Mouse (Mus musculus) kidney, postnatal 0 days (tissue): Measurements from ENCODE around the gene Dct. TPM values are rescaled to one million over a fixed set of nuclear protein-coding genes. Genes with fewer than 3 reads are reported as not detected.
A peak's percentile ranks its signal among the peaks of the same experiment; 100 is the strongest.

ENCODE experiments used
- ATAC-seq: fragments of 200-750 bp; cut with Nextera tagmentation; replicated peaks from 2 replicates; pipeline ENCODE4 v1.8.0; 2017; ENCODE audit warnings: low read depth, moderate number of reproducible peaks, moderate TSS enrichment, moderate library complexity; ENCODE audit not compliant: low FRiP score
- DNase-seq: peaks from one replicate; pipeline ENCODE4 v3.0.0-alpha.2; 2016; ENCODE audit warnings: low spot score
- H3K27ac ChIP-seq: fragments of 300-500 bp; sonication (generic); 2 replicates; pipeline ENCODE4 v1.5.1; 2014; ENCODE audit warnings: mild to moderate bottlenecking
- H3K27me3 ChIP-seq: fragments of 300-500 bp; sonication (generic); 2 replicates; pipeline ENCODE4 v1.6.1; 2014; ENCODE audit warnings: low read length, mixed read lengths; ENCODE audit not compliant: insufficient read depth
- H3K36me3 ChIP-seq: fragments of 300-500 bp; sonication (generic); 2 replicates; pipeline ENCODE4 v1.6.1; 2014; ENCODE audit warnings: low read length, mixed read lengths; ENCODE audit not compliant: insufficient read depth
- H3K4me1 ChIP-seq: fragments of 300-500 bp; sonication (generic); replicated peaks from 2 replicates; pipeline ENCODE4 v1.6.1; 2014; ENCODE audit warnings: antibody characterized with exemption, low read length, mixed read lengths; ENCODE audit not compliant: insufficient read depth
- H3K4me2 ChIP-seq: fragments of 300-500 bp; sonication (generic); 2 replicates; pipeline ENCODE4 v1.6.1; 2014; ENCODE audit warnings: mild to moderate bottlenecking, low read length, moderate library complexity, mixed read lengths
- H3K4me3 ChIP-seq: fragments of 300-500 bp; sonication (generic); replicated peaks from 2 replicates; pipeline ENCODE4 v1.5.1; 2014; ENCODE audit warnings: low read depth, low read length
- H3K9ac ChIP-seq: fragments of 300-500 bp; sonication (generic); 2 replicates; pipeline ENCODE4 v1.6.1; 2014; ENCODE audit warnings: low read depth, low read length
- H3K9me3 ChIP-seq: fragments of 300-500 bp; sonication (generic); replicated peaks from 2 replicates; pipeline ENCODE4 v1.6.1; 2016; ENCODE audit warnings: low read length, inconsistent platforms, mixed read lengths
- CTCF ChIP-seq: IDR thresholded peaks from 2 replicates; pipeline ENCODE4 v1.5.1; 2016; ENCODE audit warnings: antibody characterized with exemption, low read depth, mild to moderate bottlenecking, moderate library complexity
- whole genome bisulfite sequencing: fragments of 180-500 bp; shearing (Covaris S2); extraction: QIAGEN DNeasy Blood & Tissue Kit; methylation state at CpG from one replicate; pipeline ENCODE4 v1.1.7; 2014; 5-methylcytosine and 5-hydroxymethylcytosine counted together
- polyA plus RNA-seq: library from polyadenylated mRNA; unstranded; fragments of >200 nt; fragmentation: Nextera tagmentation; extraction: Ambion mirVana; gene quantifications from 2 replicates; pipeline ENCODE4 v1.2.1, GENCODE M21; 2015

The Dct gene
- polyA plus RNA-seq = 0.37 and 0.45 TPM in 2 replicates

GRCm38 (mm10) chr14:118051975-118052630 is at the start of gene Dct:
Dct (minus strand) TSS chr14:118052244.
- Histone ChIP-seq H3K9ac (no peak within 1 kb of the TSS), H3K27me3 (no peaks in the 10 kb centered on the region), H3K27ac (no peak within 1 kb of the TSS), H3K36me3 (no peaks in the 10 kb centered on the region), H3K9me3 (no peaks in the 10 kb centered on the region), H3K4me2 (no peak within 1 kb of the TSS), H3K4me3 (no peak within 1 kb of the TSS), H3K4me1 (no peaks in the 10 kb centered on the region)
- no peak for DNase-seq
- no peak for ATAC-seq
- WGBS = 49% methylated on average over 13 of the region's 13 CpGs
- TF ChIP-seq CTCF = no peak

- Histone ChIP-seq H3K9ac (no peak overlapping the region), H3K4me2 (no peak overlapping the region), H3K27ac (no peak overlapping the region), H3K9me3 (no peaks in the 10 kb centered on the region), H3K4me3 (no peak overlapping the region), H3K36me3 (no peaks in the 10 kb centered on the region), H3K27me3 (no peaks in the 10 kb centered on the region), H3K4me1 (no peaks in the 10 kb centered on the region)
- DNase-seq (no peak), ATAC-seq (no peak)
- WGBS = 77% methylated on average over 14 of the region's 14 CpGs
- no peak for TF ChIP-seq CTCF
Measured at GRCm38 (mm10) chr14:118101227-118101990, 49.4 kb upstream of the Dct start.

- 55% methylated on average over 2 of the region's 2 CpGs for WGBS
- Histone ChIP-seq H3K4me1 (no peaks in the 10 kb centered on the region), H3K36me3 (no peaks in the 10 kb centered on the region), H3K9me3 (no peaks in the 10 kb centered on the region), H3K27me3 (no peaks in the 10 kb centered on the region), H3K9ac (no peak overlapping the region), H3K4me2 (no peak overlapping the region), H3K27ac (no peak overlapping the region), H3K4me3 (no peak overlapping the region)
- ATAC-seq (no peak), DNase-seq (no peak)
- TF ChIP-seq CTCF = no peak
Measured at GRCm38 (mm10) chr14:118098265-118098664, 46.2 kb upstream of the Dct start.

GRCm38 (mm10) chr14:118089806-118090392 is 37.9 kb upstream of the Dct start:
- Histone ChIP-seq H3K9ac (peak overlapping the region; percentile 58), H3K36me3 (no peaks in the 10 kb centered on the region), H3K27ac (no peak overlapping the region), H3K4me2 (peak overlapping the region; percentile 68), H3K4me1 (no peaks in the 10 kb centered on the region), H3K9me3 (no peaks in the 10 kb centered on the region), H3K4me3 (peak overlapping the region; percentile 73), H3K27me3 (no peaks in the 10 kb centered on the region)
- WGBS = 2% methylated on average over 18 of the region's 18 CpGs
- DNase-seq = peak; percentile 54
- TF ChIP-seq CTCF = no peak
- ATAC-seq = peak; percentile 38; the same call in 1 of the 2 replicates

- Histone ChIP-seq H3K4me1 (no peaks in the 10 kb centered on the region), H3K36me3 (no peaks in the 10 kb centered on the region), H3K27ac (peak overlapping the region; percentile 78), H3K4me3 (peak overlapping the region; percentile 73), H3K27me3 (no peaks in the 10 kb centered on the region), H3K4me2 (peak overlapping the region; percentile 68), H3K9me3 (no peaks in the 10 kb centered on the region), H3K9ac (peak overlapping the region; percentile 58)
- 1% methylated on average over 44 of the region's 44 CpGs for WGBS
- TF ChIP-seq CTCF = no peak
- ATAC-seq = peak; percentile 88
- peak; percentile 90 for DNase-seq
Measured at GRCm38 (mm10) chr14:118089215-118089805, 37.3 kb upstream of the Dct start.
